Mouse (Mus musculus) G1E (cell line): Measurements from ENCODE around the gene Fgfr2.

Source experiments
- CTCF ChIP-seq: IDR thresholded peaks from 2 replicates; pipeline ENCODE4 v1.5.1; 2012; ENCODE audit warnings: low read depth, low read length, inconsistent platforms, mixed read lengths
- GATA1 ChIP-seq: IDR thresholded peaks from 2 replicates; pipeline ENCODE4 v1.6.1; 2012; ENCODE audit warnings: borderline replicate concordance, low read length, inconsistent platforms, mixed read lengths
- POLR2AphosphoS5 ChIP-seq: IDR thresholded peaks from 2 replicates; pipeline ENCODE4 v1.6.1; 2012; ENCODE audit warnings: low read depth, low read length, inconsistent platforms; ENCODE audit not compliant: insufficient replicate concordance
- TAL1 ChIP-seq: conservative IDR thresholded peaks from 2 replicates; pipeline ENCODE4 v1.6.1; 2012; ENCODE audit warnings: low read depth, low read length, inconsistent platforms, mixed read lengths

DNA sequence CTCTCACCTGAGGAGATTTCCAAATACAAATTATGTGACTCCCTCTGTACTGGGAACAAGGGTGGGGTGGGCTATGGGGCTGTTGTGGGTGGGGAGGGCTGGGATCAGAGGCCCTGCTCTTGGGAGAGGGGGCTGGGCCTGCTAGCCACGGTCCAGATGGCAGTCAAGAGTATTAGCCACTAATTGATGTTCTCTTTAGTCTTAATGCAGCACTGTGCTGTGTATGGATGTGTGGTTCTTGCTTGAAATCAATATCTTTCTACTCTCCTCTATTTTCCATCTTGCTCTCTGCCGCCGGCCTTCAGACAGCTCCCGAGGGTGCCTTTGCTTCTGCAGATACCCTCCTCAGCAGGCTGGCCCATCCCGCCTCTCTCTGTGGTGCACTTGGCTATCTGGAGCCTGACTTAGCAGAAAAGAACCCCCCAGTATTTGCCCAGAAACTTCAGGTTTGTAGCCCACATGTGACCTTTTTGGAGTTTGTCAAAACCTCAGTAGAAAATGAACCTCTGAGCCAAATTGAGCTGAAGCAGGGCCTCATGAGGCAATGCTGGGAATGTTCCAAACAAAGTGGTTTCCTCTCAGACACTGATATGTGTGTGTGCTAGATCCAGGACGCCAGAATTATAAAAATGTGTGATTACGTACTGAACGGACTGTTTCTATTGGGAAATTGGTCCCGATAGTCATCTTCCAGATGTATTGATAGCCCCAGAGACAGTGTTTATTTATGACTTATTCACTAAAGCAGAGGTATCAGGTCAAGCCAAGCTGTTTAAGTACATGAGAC lies 2379.7 kb downstream of the Fgfr2 start:
- TF ChIP-seq CTCF, result no peak
- TF ChIP-seq POLR2AphosphoS5, result no peak
- no peak for TF ChIP-seq TAL1
- no peak for TF ChIP-seq GATA1
